Mouse (Mus musculus) G1E (cell line): ENCODE results near the gene B3gat2. TPM values are rescaled to one million over a fixed set of nuclear protein-coding genes. Genes with fewer than 3 reads are reported as not detected.

Experiments
- ATAC-seq: 2 replicates; pipeline ENCODE4 v1.8.0; 2016; ENCODE audit warnings: mild to moderate bottlenecking; ENCODE audit not compliant: insufficient number of reproducible peaks, poor library complexity, low FRiP score, severe bottlenecking; ENCODE audit errors: extremely low read depth
- DNase-seq: peaks from one replicate; pipeline ENCODE4 v3.0.0; 2012; ENCODE audit warnings: low spot score
- H3K27me3 ChIP-seq: 2 replicates; pipeline ENCODE4 v1.6.1; 2012; ENCODE audit warnings: mild to moderate bottlenecking, low read length, inconsistent platforms; ENCODE audit not compliant: insufficient read depth
- H3K36me3 ChIP-seq: replicated peaks from 2 replicates; pipeline ENCODE3; 2012; ENCODE audit warnings: mild to moderate bottlenecking, inconsistent platforms
- H3K4me1 ChIP-seq: 2 replicates; pipeline ENCODE4 v1.6.1; 2012; ENCODE audit warnings: low read depth, low read length, inconsistent platforms, mixed read lengths; ENCODE audit not compliant: insufficient read depth
- H3K4me3 ChIP-seq: 2 replicates; pipeline ENCODE4 v1.5.1; 2012; ENCODE audit warnings: low read depth, mild to moderate bottlenecking, inconsistent platforms, low read length, moderate library complexity, mixed read lengths
- H3K9me3 ChIP-seq: replicated peaks from 2 replicates; pipeline ENCODE4 v1.6.1; 2012; ENCODE audit warnings: inconsistent platforms
- CTCF ChIP-seq: IDR thresholded peaks from 2 replicates; pipeline ENCODE4 v1.5.1; 2012; ENCODE audit warnings: low read depth, low read length, inconsistent platforms, mixed read lengths
- GATA1 ChIP-seq: IDR thresholded peaks from 2 replicates; pipeline ENCODE4 v1.6.1; 2012; ENCODE audit warnings: borderline replicate concordance, low read length, inconsistent platforms, mixed read lengths
- GATA2 ChIP-seq: IDR thresholded peaks from 2 replicates; pipeline ENCODE4 v1.6.1; 2012; ENCODE audit warnings: low read depth, low read length, inconsistent platforms, borderline replicate concordance
- POLR2AphosphoS5 ChIP-seq: IDR thresholded peaks from 2 replicates; pipeline ENCODE4 v1.6.1; 2012; ENCODE audit warnings: low read depth, low read length, inconsistent platforms; ENCODE audit not compliant: insufficient replicate concordance
- TAL1 ChIP-seq: conservative IDR thresholded peaks from 2 replicates; pipeline ENCODE4 v1.6.1; 2012; ENCODE audit warnings: low read depth, low read length, inconsistent platforms, mixed read lengths
- polyA plus RNA-seq: library from polyadenylated mRNA; stranded (reverse); fragments of >175 nt; gene quantifications from 2 replicates; pipeline ENCODE4 v1.2.3, GENCODE M21; 2012
- total RNA-seq, 2 experiments: library from RNA; stranded (forward) in 1 of 2; stranded (reverse) in 1 of 2; fragments of 200-1000 nt in 1 of 2; fragments of >200 nt in 1 of 2; fragmentation: Nextera tagmentation in 1 of 2; gene quantifications; 2 replicates each; pipeline ENCODE4 v1.2.3; 2014 to 2017

The B3gat2 gene
- total and polyA plus RNA-seq, 3 experiments: 0.01 to 0.22 TPM; not detected in 1

- no peak for TF ChIP-seq GATA2
- TF ChIP-seq GATA1: no peak
- no peak for TF ChIP-seq CTCF
- ATAC-seq (no peak), DNase-seq (no peak)
- peaks cover 22% of the 10 kb centered on the region for H3K27me3 ChIP-seq
- no peaks in the 10 kb centered on the region for H3K36me3 ChIP-seq
- no peak overlapping the region for H3K4me3 ChIP-seq
- H3K9me3 ChIP-seq: no peaks in the 10 kb centered on the region; the same call in 1 of the 2 replicates
- H3K4me1 ChIP-seq: peaks cover 5% of the 10 kb centered on the region; the same call in 1 of the 2 replicates
These were observed 2.2 kb downstream of the B3gat2 start for GRCm38 (mm10) chr1:23763726-23764125.

- TF ChIP-seq TAL1 (no peak), CTCF (no peak), GATA1 (no peak), POLR2AphosphoS5 (no peak)
- ATAC-seq (no peak), DNase-seq (no peak)
- peaks cover 22% of the 10 kb centered on the region for H3K27me3 ChIP-seq
- H3K36me3 ChIP-seq: no peaks in the 10 kb centered on the region
- no peaks in the 10 kb centered on the region; the same call in 1 of the 2 replicates for H3K9me3 ChIP-seq
- H3K4me1 ChIP-seq: peaks cover 5% of the 10 kb centered on the region; the same call in 1 of the 2 replicates
- H3K4me3 ChIP-seq: no peak overlapping the region
These were observed 3.2 kb downstream of the B3gat2 start for GRCm38 (mm10) chr1:23764710-23765109.

GRCm38 (mm10) chr1:23773039-23773438 lies 11.5 kb downstream of the B3gat2 start:
- H3K36me3 ChIP-seq: no peaks in the 10 kb centered on the region
- H3K27me3 ChIP-seq: peaks cover 2% of the 10 kb centered on the region; the same call in 1 of the 2 replicates
- DNase-seq (no peak), ATAC-seq (no peak)
- H3K4me3 ChIP-seq: no peak overlapping the region
- no peaks in the 10 kb centered on the region for H3K4me1 ChIP-seq
- no peak for TF ChIP-seq GATA2
- no peaks in the 10 kb centered on the region for H3K9me3 ChIP-seq

- Histone ChIP-seq H3K27me3 (peaks cover 2% of the 10 kb centered on the region; the same call in 1 of the 2 replicates), H3K4me3 (no peak overlapping the region), H3K9me3 (no peaks in the 10 kb centered on the region), H3K4me1 (no peaks in the 10 kb centered on the region), H3K36me3 (no peaks in the 10 kb centered on the region)
- ATAC-seq: peak; percentile 66
- DNase-seq: peak; percentile 52
- TF ChIP-seq GATA1 (no peak), GATA2 (no peak), POLR2AphosphoS5 (no peak), TAL1 (no peak), CTCF (peak; percentile 96)
These were observed 31.4 kb downstream of the B3gat2 start for GRCm38 (mm10) chr1:23792737-23793533.

- no peaks in the 10 kb centered on the region for H3K36me3 ChIP-seq
- no peaks in the 10 kb centered on the region; the same call in none of the 2 replicates for H3K27me3 ChIP-seq
- no peak for DNase-seq
- no peak for ATAC-seq
- no peaks in the 10 kb centered on the region for H3K9me3 ChIP-seq
- no peak overlapping the region for H3K4me3 ChIP-seq
- H3K4me1 ChIP-seq: no peaks in the 10 kb centered on the region
- TF ChIP-seq TAL1 (no peak), GATA1 (no peak), POLR2AphosphoS5 (no peak), CTCF (no peak), GATA2 (no peak)
These were observed 36.8 kb downstream of the B3gat2 start for GRCm38 (mm10) chr1:23798306-23798705.

- Histone ChIP-seq H3K9me3 (no peaks in the 10 kb centered on the region), H3K4me1 (peaks cover 4% of the 10 kb centered on the region; the same call in 1 of the 2 replicates), H3K36me3 (no peaks in the 10 kb centered on the region), H3K27me3 (peaks cover 14% of the 10 kb centered on the region; the same call in 1 of the 2 replicates), H3K4me3 (no peak overlapping the region)
- no peak for TF ChIP-seq TAL1
- TF ChIP-seq GATA1: no peak
- no peak for TF ChIP-seq POLR2AphosphoS5
- TF ChIP-seq GATA2: no peak
- no peak for TF ChIP-seq CTCF
- DNase-seq: no peak
- no peak for ATAC-seq
These were observed 60.1 kb downstream of the B3gat2 start for GRCm38 (mm10) chr1:23821615-23822014.
